Mouse (Mus musculus): ENCODE measurements around the gene Chst1. TPM values are rescaled to one million over a fixed set of nuclear protein-coding genes. Genes with fewer than 3 reads are reported as not detected.

Chst1 gene
- polyA plus RNA-seq, 1 experiment from 2014 or later: 26.1 TPM

DNA sequence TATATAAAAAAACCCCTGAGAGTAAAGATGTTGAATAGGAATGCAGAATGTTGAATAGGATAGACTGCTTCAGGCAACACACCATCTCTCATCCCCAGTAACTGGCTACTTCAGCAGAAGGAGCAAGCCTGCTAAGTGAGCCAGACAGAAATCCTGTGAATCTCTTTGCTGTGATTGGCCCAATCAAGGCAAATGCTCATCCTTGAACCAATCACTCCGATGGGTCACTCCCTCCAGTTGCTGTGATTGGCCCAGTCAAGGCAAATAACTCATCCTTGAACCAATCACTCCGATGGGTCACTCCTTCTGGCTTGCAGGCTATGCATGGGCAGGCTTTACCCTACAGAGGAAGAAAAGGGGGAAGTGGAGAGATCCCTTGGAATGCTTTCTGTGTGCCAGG lies 57.7 kb downstream of the Chst1 start:
- no peaks in the 10 kb centered on the region for H3K36me3 ChIP-seq (ENCODE audit: control insufficient read depth, insufficient read depth, low read length)
- no peaks in the 10 kb centered on the region for H3K27me3 ChIP-seq (ENCODE audit: control insufficient read depth, insufficient read depth, low read length)
- H3K4me1 ChIP-seq (ENCODE audit: control insufficient read depth, insufficient read depth, low read length): no peaks in the 10 kb centered on the region
- ATAC-seq (ENCODE audit: low FRiP score, low TSS enrichment) (no peak), DNase-seq (no peak)
- H3K4me3 ChIP-seq (replicated peaks; ENCODE audit: low read depth, low read length): no peak overlapping the region
- no peak overlapping the region for H3K9ac ChIP-seq (replicated peaks; ENCODE audit: low read length)
- H3K9me3 ChIP-seq (ENCODE audit: control insufficient read depth, low read length): no peaks in the 10 kb centered on the region
- 87% methylated on average over 2 of the region's 2 CpGs for WGBS
- no peak overlapping the region for H3K4me2 ChIP-seq (ENCODE audit: low read length)
- H3K27ac ChIP-seq (replicated peaks; ENCODE audit: low read depth, low read length): no peak overlapping the region

GRCm38 (mm10) chr2:92658293-92659150 lies 59.0 kb downstream of the Chst1 start:
- Histone ChIP-seq H3K36me3 (ENCODE audit: control insufficient read depth, insufficient read depth, low read length) (no peaks in the 10 kb centered on the region), H3K27me3 (ENCODE audit: control insufficient read depth, insufficient read depth, low read length) (no peaks in the 10 kb centered on the region), H3K9me3 (ENCODE audit: control insufficient read depth, low read length) (no peaks in the 10 kb centered on the region), H3K4me3 (replicated peaks; ENCODE audit: low read depth, low read length) (no peak overlapping the region), H3K9ac (replicated peaks; ENCODE audit: low read length) (no peak overlapping the region), H3K4me2 (ENCODE audit: low read length) (no peak overlapping the region), H3K27ac (replicated peaks; ENCODE audit: low read depth, low read length) (no peak overlapping the region), H3K4me1 (ENCODE audit: control insufficient read depth, insufficient read depth, low read length) (no peaks in the 10 kb centered on the region)
- DNase-seq (no peak), ATAC-seq (ENCODE audit: low FRiP score, low TSS enrichment) (no peak)
- 7% methylated on average over 1 of the region's 1 CpGs for WGBS

GRCm38 (mm10) chr2:92659491-92660035 lies 60.1 kb downstream of the Chst1 start:
- Histone ChIP-seq H3K9me3 (ENCODE audit: control insufficient read depth, low read length) (no peaks in the 10 kb centered on the region), H3K4me2 (ENCODE audit: low read length) (no peak overlapping the region), H3K4me3 (replicated peaks; ENCODE audit: low read depth, low read length) (no peak overlapping the region), H3K27me3 (ENCODE audit: control insufficient read depth, insufficient read depth, low read length) (no peaks in the 10 kb centered on the region), H3K9ac (replicated peaks; ENCODE audit: low read length) (no peak overlapping the region), H3K4me1 (ENCODE audit: control insufficient read depth, insufficient read depth, low read length) (0 out of 2 replicates have a peak, but pooled peaks cover 3% of the 10 kb centered on the region), H3K36me3 (ENCODE audit: control insufficient read depth, insufficient read depth, low read length) (no peaks in the 10 kb centered on the region), H3K27ac (replicated peaks; ENCODE audit: low read depth, low read length) (no peak overlapping the region)
- ATAC-seq (ENCODE audit: low FRiP score, low TSS enrichment): no peak
- WGBS: 80% methylated on average over 7 of the region's 7 CpGs
- DNase-seq: no peak

DNA sequence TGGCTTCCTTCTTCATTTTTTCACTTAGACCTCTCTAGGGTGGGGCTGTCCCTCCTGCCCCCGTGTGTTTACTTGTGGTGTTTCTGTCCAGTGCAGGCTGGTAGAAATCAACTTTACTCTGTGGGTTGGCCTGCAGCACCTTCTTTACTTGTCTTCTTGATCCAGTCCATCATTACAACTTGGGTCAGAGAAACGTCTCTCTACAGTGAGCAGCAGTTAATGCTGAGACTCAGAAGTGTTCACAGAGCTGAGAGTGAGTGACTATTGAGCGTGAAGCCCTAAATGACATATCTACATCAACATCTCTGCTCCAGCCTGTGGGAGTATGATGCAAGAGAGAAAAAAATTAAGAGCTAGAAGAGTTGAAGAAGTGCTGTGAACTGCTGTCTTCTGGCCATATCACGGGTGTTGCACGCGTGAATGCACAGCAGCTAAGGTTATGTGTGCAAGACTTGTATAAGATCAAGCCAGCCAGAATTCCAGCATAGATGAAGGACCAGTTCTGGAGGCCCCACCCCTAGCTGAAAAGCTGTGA lies 63.1 kb downstream of the Chst1 start:
- H3K4me2 ChIP-seq (ENCODE audit: low read length): no peak overlapping the region
- no peak overlapping the region for H3K27ac ChIP-seq (replicated peaks; ENCODE audit: low read depth, low read length)
- no peak for DNase-seq
- H3K36me3 ChIP-seq (ENCODE audit: control insufficient read depth, insufficient read depth, low read length): no peaks in the 10 kb centered on the region
- no peaks in the 10 kb centered on the region for H3K27me3 ChIP-seq (ENCODE audit: control insufficient read depth, insufficient read depth, low read length)
- no peak for ATAC-seq (ENCODE audit: low FRiP score, low TSS enrichment)
- H3K4me1 ChIP-seq (ENCODE audit: control insufficient read depth, insufficient read depth, low read length): 0 out of 2 replicates have a peak, but pooled peaks cover 3% of the 10 kb centered on the region
- no peaks in the 10 kb centered on the region for H3K9me3 ChIP-seq (ENCODE audit: control insufficient read depth, low read length)
- no peak overlapping the region for H3K4me3 ChIP-seq (replicated peaks; ENCODE audit: low read depth, low read length)
- H3K9ac ChIP-seq (replicated peaks; ENCODE audit: low read length): no peak overlapping the region
- 90% methylated on average over 6 of the region's 6 CpGs for WGBS

Small RNA genes lying within 50 kb of the gene (microRNA-seq; reads per million reads assigned to microRNA genes)
- gene Mir7221: not detected
- gene Mir7222: not detected

Other genes with a start within 250 kb of the Chst1 start
- gene Pex16, start 225.0 kb upstream of the Chst1 start, polyA plus RNA-seq (2014; fragmentation: Nextera tagmentation; extraction: Ambion mirVana): 35.4 and 41.6 TPM in 2 replicates
- gene Large2, start 224.8 kb upstream of the Chst1 start, polyA plus RNA-seq (2014; fragmentation: Nextera tagmentation; extraction: Ambion mirVana): 1.5 and 1.6 TPM in 2 replicates
- gene 1700029I15Rik, start 217.2 kb upstream of the Chst1 start, polyA plus RNA-seq (2014; fragmentation: Nextera tagmentation; extraction: Ambion mirVana): 3.9 and 5.6 TPM in 2 replicates
- 62.4 and 117 TPM in 2 replicates for gene Mapk8ip1, start 198.4 kb upstream of the Chst1 start, polyA plus RNA-seq (2014; fragmentation: Nextera tagmentation; extraction: Ambion mirVana)
- 33.3 and 33.9 TPM in 2 replicates for gene Cry2, start 165.7 kb upstream of the Chst1 start, polyA plus RNA-seq (2014; fragmentation: Nextera tagmentation; extraction: Ambion mirVana)
- 8.6 and 11.9 TPM in 2 replicates for gene Slc35c1, start 139.2 kb upstream of the Chst1 start, polyA plus RNA-seq (2014; fragmentation: Nextera tagmentation; extraction: Ambion mirVana)

Measured in midbrain, embryonic 14.5 days (tissue).